Mouse (Mus musculus) naive thymus-derived CD4-positive, alpha-beta T cell, adult 2 months (primary cell): ENCODE measurements around the gene Ccl12.

Experiments
- DNase-seq: peaks from one replicate; pipeline ENCODE4 v3.0.0-alpha.2; 2011; ENCODE audit warnings: low read depth

Ccl12 gene

DNA sequence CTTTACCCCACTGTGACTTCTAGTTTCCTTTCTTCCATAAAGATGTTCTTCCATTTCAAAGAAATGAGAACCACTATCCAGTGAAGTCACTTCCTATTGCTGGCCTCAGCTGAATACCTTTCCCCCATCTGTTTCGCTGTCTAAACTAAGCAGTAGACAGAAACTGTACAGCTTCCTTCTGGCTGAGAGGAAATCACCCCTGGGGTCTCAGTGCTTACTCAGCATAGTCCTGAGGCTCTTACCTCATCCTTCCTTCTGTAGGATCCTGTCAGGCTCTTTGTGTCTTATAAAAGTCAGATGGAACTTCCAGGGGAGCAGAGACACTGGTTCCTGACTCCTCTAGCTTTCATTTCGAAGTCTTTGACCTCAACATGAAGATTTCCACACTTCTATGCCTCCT lies at the start of gene Ccl12:
TSS of gene Ccl12 (plus strand) at position 317 of the 400 bp plus-strand sequence.
- no peak for DNase-seq

DNA sequence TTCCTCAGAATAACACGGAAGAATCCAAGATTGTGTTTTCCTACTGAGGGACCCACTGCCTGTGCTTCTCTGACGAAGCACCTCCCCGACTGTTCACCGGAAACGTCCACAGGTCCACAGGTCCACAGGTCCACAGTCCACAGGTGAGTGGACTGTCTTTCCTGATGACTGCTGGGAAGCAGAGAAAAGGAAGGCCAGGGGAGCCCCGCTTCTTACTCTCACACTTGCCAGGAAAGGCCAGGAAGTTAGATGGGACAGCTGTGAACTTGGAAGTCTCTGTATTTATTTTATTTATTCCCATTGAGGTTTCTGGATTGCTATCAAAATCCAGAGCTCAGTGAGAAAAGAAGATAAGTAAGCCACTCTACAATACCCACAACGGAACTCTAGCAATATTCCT lies 47.8 kb upstream of the Ccl12 start:
- no peak for DNase-seq

- DNase-seq, result no peak
Observed at GRCm38 (mm10) chr11:82057646-82058045, 44.0 kb upstream of the Ccl12 start, which contains the start of gene Ccl11. Gene Ccl11 (plus strand): TSS chr11:82057823.

DNA sequence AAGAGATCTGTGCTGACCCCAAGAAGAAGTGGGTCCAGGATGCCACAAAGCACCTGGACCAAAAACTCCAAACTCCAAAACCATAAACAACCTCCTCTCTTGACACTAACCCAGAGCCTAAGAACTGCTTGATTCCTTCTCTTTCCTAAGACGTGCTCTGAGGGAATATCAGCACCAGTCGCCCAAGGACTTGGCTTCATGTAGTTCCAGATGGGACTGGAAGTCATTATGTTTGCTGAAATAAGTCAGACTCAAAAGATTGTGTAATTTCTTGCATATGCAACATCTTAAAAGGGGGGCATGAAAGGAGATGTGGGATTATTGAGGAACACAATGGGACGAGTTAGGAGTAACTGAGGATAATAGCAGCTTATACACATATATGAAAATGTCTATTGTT lies 39.4 kb upstream of the Ccl12 start:
- no peak for DNase-seq

DNA sequence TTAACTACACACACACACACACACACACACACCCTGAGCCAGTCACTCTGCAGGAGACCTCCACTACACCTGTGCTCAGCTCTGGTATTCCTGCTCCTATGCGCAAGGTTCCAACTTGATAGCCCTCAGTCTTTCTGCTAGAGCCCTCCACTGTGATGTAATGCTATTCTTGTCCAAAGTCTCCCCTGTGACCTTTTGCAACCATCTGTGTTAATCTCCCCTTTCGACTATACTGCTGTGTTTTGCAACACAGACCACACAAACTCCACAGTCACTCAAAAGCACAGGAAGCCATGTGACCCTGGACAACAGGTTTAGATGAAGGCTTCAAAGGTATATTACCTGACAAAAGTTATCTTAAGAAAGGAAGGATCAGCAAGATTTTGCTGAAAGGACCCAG lies 38.2 kb upstream of the Ccl12 start:
- DNase-seq, result no peak

GRCm38 (mm10) chr11:82066953-82067571 lies 34.6 kb upstream of the Ccl12 start:
- no peak for DNase-seq

GRCm38 (mm10) chr11:82071076-82071475 lies 30.6 kb upstream of the Ccl12 start:
- DNase-seq, result no peak

GRCm38 (mm10) chr11:82072374-82072773 lies 29.3 kb upstream of the Ccl12 start:
- DNase-seq, result no peak

- DNase-seq, result no peak
Observed at GRCm38 (mm10) chr11:82072984-82073383, 28.7 kb upstream of the Ccl12 start.

- DNase-seq, result no peak
Observed at GRCm38 (mm10) chr11:82073686-82074085, 28.0 kb upstream of the Ccl12 start.

GRCm38 (mm10) chr11:82077031-82077430 lies 24.6 kb upstream of the Ccl12 start:
- DNase-seq, result no peak

GRCm38 (mm10) chr11:82078136-82078730 lies 23.4 kb upstream of the Ccl12 start:
- DNase-seq, result no peak

- no peak for DNase-seq
Observed at GRCm38 (mm10) chr11:82080865-82081264, 20.8 kb upstream of the Ccl12 start.

DNA sequence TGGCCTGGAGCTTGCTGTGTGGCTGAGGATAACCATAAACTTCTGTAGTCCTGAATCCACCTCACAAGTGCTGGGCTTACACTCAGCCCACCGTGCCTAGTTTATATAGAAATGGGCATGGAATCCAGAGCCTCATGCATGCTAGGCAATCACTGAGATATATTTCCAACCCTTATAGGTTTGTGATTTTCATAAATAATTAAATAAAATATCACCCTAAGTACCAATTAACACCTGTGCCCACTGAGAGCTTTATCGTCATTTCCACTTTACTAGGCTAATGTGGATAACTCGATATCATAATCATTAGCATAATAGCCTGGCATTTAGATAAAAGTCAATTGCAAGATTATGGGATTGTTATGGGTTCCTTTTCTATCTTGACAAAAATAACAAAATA lies 17.3 kb upstream of the Ccl12 start:
- no peak for DNase-seq

GRCm38 (mm10) chr11:82099511-82100323 lies 1.9 kb upstream of the Ccl12 start:
- DNase-seq, result no peak

- no peak for DNase-seq
Observed at GRCm38 (mm10) chr11:82101087-82101486, 558 bp upstream of the Ccl12 start.

DNA sequence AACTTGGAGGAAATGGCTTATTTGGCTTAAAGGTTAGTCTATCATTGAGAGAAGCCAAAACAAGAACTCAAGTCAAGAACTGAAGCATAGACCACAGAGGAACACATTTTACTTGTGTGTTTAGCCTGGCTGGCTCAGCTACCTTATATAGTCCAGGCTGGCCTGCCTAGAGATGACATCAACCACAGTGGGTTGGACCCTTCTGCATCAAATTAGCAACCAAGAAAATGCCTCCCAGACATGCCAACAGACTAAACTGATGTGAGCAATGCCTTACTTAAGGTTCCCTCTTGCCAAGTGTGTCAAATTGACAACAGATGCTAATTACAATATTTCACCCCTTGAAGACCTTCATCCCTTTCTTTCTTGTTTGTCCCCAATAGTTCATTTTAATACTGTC lies 8.0 kb downstream of the Ccl12 start:
- DNase-seq, result no peak

DNA sequence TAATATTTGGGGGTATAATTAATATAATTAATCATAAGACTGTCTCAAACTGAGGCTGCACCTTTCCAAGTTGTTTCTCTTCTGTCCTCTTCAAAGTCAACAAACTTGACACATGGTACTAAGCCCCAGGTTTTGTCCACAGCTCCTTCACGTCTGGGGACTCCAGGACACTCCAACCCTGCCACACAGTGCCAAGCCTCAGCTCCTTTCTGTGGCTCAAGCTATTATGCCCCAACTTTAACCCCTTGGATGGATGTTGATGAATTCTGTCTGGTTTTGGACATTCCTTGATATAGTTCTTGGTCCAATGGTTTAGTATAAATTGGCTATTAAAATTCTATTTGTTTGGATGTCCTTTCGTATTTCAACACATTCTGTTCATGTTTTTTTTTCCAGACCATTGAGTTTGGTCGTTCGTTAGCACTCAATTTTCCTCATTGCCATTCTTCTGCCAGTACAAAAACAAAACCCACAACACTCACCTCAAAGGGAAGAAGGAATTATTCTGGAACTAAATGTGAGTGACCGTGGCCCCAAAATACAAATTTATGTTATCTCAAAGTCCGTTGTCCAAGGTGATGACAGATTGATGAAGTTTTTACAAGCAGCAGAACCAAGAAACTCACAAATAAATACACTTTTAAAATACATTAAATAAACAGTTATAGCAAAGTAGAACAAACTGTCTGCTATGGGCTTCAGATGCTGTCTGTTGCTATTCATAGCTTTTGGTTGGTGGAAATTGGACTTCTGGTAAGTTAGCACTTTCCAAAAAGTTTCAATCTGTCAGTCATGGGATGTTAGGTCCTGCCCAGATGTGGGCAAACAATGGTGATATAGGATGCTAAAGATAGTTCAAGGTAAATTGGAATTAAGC lies 9.0 kb downstream of the Ccl12 start:
- DNase-seq, result no peak

DNA sequence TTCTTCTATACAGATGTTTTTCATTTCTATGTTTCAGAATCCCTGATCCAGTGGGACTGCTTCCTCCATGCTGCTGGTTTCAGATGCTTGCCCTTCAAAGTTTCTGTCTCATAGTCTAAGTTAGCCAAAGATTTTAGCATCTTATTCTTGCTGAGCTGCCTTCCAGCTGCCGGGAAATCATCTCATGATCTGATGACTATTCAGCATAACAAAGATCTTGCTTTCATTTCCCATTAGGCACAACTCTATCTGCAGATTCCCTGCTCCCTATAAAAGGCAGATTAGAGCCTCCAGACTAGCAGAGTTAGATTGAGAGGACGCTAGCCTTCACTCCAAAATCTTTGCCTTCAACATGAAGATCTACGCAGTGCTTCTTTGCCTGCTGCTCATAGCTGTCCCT lies 13.2 kb downstream of the Ccl12 start, which contains the start of gene Ccl8:
TSS of gene Ccl8 (plus strand) at position 301 of the 400 bp plus-strand sequence.
- DNase-seq, result no peak

DNA sequence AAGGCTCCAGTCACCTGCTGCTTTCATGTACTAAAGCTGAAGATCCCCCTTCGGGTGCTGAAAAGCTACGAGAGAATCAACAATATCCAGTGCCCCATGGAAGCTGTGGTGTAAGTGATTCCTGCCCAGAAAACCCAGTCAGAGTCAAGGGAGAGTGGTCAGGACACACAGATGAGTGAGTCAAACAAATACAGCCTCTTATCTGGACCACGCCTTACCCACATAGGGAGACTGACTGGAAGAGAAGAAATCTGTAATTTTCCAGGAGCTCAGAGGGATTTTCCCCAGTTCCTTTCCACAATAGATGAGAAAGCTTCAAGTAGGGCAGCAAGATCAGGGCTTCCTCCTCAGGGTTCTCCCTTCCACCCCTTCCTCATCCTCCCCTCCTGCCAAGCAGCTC lies 14.4 kb downstream of the Ccl12 start:
- DNase-seq, result no peak

- DNase-seq, result no peak
Observed at GRCm38 (mm10) chr11:82132977-82133376, 31.3 kb downstream of the Ccl12 start.

DNA sequence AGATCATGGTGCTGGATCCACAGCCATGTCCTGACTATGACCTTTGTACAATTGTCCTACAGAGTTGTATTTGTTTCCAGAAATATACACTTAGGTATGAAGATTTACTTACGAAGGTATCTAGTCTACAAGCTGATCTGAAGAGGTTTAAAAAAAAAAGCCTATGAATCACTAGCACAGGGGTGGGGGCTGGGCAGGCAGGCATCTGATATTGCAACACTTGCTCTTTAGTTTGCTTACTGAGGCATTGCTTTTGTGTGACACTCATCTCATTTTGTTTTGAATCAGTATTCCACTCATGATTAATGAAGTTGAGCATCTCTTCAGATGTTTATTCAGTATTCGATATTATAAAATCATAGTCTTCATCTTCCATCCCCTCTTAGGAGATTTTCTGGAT lies 34.6 kb downstream of the Ccl12 start:
- no peak for DNase-seq
